Mouse (Mus musculus): Measurements from ENCODE around the gene Mical3.
"Not testable (repeated sequence)": the region's sequence is repeated elsewhere in the genome, so short reads cannot be mapped to it uniquely, and the experiment has no call there.

GRCm38 (mm10) chr6:120907876-120908597, 222.8 kb downstream of the Mical3 start:
- not testable (repeated sequence) for TF ChIP-seq POLR2A, CTCF (IDR thresholded peaks at IDR 0.05; ENCODE audit: extremely low read depth, insufficient read depth, low read length)

Data from cortical plate, adult 2 months (tissue).